Mouse (Mus musculus) liver, embryonic 12.5 days (tissue): ENCODE data around the gene Fam166b. TPM values are rescaled to one million over a fixed set of nuclear protein-coding genes. Genes with fewer than 3 reads are reported as not detected.
A peak's percentile ranks its signal among the peaks of the same experiment; 100 is the strongest.

ENCODE experiments used
- ATAC-seq: fragments of 200-750 bp; cut with Nextera tagmentation; 2 replicates; pipeline ENCODE4 v1.8.0; 2017; ENCODE audit warnings: moderate number of reproducible peaks, mild to moderate bottlenecking, moderate library complexity
- H3K27ac ChIP-seq: fragments of 300-500 bp; sonication (generic); 2 replicates; pipeline ENCODE4 v1.5.1; 2016; ENCODE audit warnings: mild to moderate bottlenecking
- H3K27me3 ChIP-seq: fragments of 300-500 bp; sonication (generic); replicated peaks from 2 replicates; pipeline ENCODE4 v1.6.1; 2016; ENCODE audit warnings: mild to moderate bottlenecking, moderate library complexity
- H3K36me3 ChIP-seq: fragments of 300-500 bp; sonication (generic); 2 replicates; pipeline ENCODE4 v1.6.1; 2016; ENCODE audit warnings: mild to moderate bottlenecking, moderate library complexity
- H3K4me1 ChIP-seq: fragments of 300-500 bp; sonication (generic); 2 replicates; pipeline ENCODE4 v1.6.1; 2016
- H3K4me2 ChIP-seq: fragments of 300-500 bp; sonication (generic); 2 replicates; pipeline ENCODE4 v1.6.1; 2016; ENCODE audit warnings: mild to moderate bottlenecking, moderate library complexity
- H3K4me3 ChIP-seq: fragments of 300-500 bp; sonication (generic); 2 replicates; pipeline ENCODE4 v1.5.1; 2016; ENCODE audit warnings: mild to moderate bottlenecking, moderate library complexity
- H3K9ac ChIP-seq: fragments of 300-500 bp; sonication (generic); 2 replicates; pipeline ENCODE4 v1.6.1; 2016; ENCODE audit warnings: mild to moderate bottlenecking, moderate library complexity
- H3K9me3 ChIP-seq: fragments of 300-500 bp; sonication (generic); replicated peaks from 2 replicates; pipeline ENCODE4 v1.6.1; 2016; ENCODE audit warnings: mild to moderate bottlenecking, moderate library complexity
- WGBS: fragments of 180-500 bp; shearing (Covaris S2); methylation state at CpG from one replicate; pipeline ENCODE4 v1.1.7; 2016; ENCODE audit not compliant: insufficient replicate concordance; 5-methylcytosine and 5-hydroxymethylcytosine counted together
- polyA plus RNA-seq: library from polyadenylated mRNA; unstranded; fragments of >200 nt; fragmentation: Nextera tagmentation; extraction: Ambion mirVana; gene quantifications from 2 replicates; pipeline ENCODE4 v1.2.1, GENCODE M21; 2016

Gene Fam166b
- polyA plus RNA-seq, 1 experiment from 2014 or later, result not detected

DNA sequence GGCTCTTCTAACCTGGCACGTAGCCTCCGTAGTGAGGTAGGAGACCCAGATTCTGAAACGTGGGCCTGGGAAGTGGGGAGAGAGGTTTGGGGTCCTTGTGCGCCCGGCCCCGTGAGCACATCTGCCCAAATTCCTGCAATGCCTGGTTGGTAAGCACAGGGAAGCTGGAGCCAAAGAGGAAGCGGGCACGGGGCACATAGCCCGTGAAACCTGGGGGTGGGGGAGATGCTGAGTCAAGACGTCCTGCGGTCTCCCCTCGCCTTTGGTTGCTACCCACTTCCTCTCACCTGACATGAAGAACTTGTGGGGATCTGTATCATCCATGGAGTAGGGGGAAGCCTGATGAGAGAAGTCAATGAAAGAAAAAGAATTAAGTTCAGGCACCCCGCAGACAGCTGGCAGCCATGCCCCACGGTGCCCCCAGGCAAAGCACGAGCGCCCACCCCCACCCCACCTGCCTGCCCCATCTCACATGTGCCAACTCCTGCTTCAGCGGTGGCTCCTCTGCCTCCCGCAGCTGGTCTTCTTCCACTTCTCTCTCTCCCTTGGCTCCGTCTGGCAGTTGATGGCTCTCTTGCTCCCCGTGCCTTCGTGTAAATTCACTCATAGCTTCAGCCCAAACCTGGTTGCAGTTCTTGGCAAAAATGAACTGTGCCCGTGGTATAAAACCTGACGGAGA, 1.3 kb downstream of the Fam166b start:
- ATAC-seq, result no peak
- H3K9ac ChIP-seq, result no peak overlapping the region

GRCm38 (mm10) chr4:43426487-43426886, 2.4 kb downstream of the Fam166b start:
- Histone ChIP-seq H3K4me3 (no peak overlapping the region), H3K4me2 (no peak overlapping the region), H3K27me3 (peaks cover 95% of the 10 kb centered on the region), H3K4me1 (peaks cover 11% of the 10 kb centered on the region), H3K9ac (no peak overlapping the region), H3K27ac (no peak overlapping the region), H3K9me3 (no peaks in the 10 kb centered on the region), H3K36me3 (peaks cover 3% of the 10 kb centered on the region; the same call in 1 of the 2 replicates)
- 51% methylated on average over 10 of the region's 10 CpGs for WGBS
- no peak for ATAC-seq

More for the DNA sequence above, 1.3 kb downstream of the Fam166b start:
- 17% methylated on average over 22 of the region's 23 CpGs for WGBS
- H3K27ac ChIP-seq, result no peak overlapping the region
- H3K4me2 ChIP-seq, result no peak overlapping the region
- H3K27me3 ChIP-seq, result peaks cover 85% of the 10 kb centered on the region
- H3K9me3 ChIP-seq, result no peaks in the 10 kb centered on the region
- H3K4me1 ChIP-seq, result peaks cover 14% of the 10 kb centered on the region
- peaks cover 3% of the 10 kb centered on the region; the same call in 1 of the 2 replicates for H3K36me3 ChIP-seq
- no peak overlapping the region for H3K4me3 ChIP-seq

DNA sequence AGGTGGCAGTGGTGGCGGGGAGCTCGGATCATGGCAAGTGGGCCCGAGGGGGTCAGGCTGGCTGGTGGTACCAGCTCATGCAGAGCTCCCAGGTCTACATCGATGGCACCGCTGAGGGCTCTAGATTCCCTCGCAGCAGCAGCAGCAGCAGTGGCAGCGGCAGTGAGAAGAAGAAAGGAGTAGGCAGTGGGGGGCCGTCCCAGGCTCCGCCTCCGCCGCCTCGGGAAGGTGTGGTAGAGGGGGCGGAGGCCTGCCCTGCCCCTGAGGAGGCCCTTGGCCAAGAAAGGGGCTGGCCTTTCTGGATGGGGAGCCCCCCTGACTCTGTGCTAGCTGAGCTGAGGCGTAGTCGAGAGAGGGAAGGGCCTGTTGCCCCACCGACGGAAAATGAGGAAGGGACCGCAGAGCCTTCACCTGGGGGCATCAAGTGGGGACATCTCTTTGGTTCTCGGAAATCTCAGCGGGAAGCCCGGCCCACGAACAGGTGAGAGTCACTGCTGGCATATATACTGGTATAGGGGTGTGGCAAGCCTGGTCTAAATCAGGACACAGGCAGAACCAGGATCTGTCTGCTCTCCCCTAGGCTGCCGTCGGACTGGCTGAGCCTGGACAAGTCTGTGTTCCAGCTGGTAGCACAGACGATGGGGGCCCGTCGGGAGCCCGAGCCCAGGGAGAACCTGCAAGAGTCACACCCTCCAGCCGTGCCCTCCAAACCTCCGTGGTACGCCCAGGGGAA, 3.1 kb downstream of the Fam166b start:
- peak overlapping the region; percentile 24 for H3K4me3 ChIP-seq
- H3K27me3 ChIP-seq, result peaks cover 95% of the 10 kb centered on the region
- 16% methylated on average over 31 of the region's 31 CpGs for WGBS
- no peak overlapping the region for H3K27ac ChIP-seq
- no peak for ATAC-seq
- H3K36me3 ChIP-seq, result peaks cover 3% of the 10 kb centered on the region; the same call in 1 of the 2 replicates
- peak overlapping the region; percentile 56 for H3K4me2 ChIP-seq
- H3K9ac ChIP-seq, result peak overlapping the region; percentile 23; the same call in 1 of the 2 replicates
- no peaks in the 10 kb centered on the region for H3K9me3 ChIP-seq
- peaks cover 11% of the 10 kb centered on the region for H3K4me1 ChIP-seq

DNA sequence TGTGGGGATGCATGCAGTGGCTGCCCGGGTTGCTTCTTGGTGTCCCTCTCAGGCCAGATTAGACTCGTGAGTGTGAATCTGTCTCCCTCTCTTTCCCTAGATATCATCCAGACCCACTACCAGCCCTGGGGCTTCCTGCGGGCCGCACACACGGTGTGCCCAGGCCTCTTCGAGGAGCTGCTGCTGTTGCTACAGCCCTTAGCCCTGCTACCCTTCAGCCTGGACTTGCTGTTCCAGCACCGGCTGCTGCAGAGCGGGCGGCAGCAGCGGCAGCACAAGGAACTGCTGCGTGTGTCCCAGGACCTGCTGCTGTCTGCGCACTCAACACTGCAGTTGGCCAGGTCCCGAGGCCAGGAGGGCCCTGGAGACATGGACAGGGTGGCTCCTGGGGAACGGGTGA, 3.7 kb downstream of the Fam166b start:
- Histone ChIP-seq H3K27ac (no peak overlapping the region), H3K27me3 (peaks cover 89% of the 10 kb centered on the region), H3K9ac (peak overlapping the region; percentile 23; the same call in 1 of the 2 replicates), H3K4me3 (peak overlapping the region; percentile 24), H3K9me3 (no peaks in the 10 kb centered on the region), H3K4me1 (peaks cover 11% of the 10 kb centered on the region), H3K4me2 (peak overlapping the region; percentile 56), H3K36me3 (peaks cover 3% of the 10 kb centered on the region; the same call in 1 of the 2 replicates)
- 21% methylated on average over 14 of the region's 14 CpGs for WGBS
- ATAC-seq, result no peak

DNA sequence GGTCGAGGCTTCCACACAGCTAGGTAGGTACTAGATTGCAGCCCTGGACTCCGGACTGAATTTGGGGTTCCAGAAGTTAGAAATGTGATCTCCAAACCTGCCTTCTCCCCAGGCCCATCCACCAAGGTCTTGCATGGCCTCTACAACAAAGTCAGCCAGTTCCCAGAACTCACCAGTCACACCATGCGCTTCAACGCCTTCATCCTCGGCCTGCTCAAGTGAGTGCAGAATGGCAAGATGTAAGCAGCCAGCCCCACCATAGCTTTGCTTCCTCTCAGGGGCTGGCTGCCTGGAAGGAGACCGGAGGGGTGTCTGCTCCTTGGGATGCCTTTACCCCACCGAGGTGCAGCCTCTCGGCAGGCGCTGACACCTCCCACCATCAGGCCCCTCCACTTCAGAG, 4.9 kb downstream of the Fam166b start:
- 63% methylated on average over 9 of the region's 9 CpGs for WGBS
- Histone ChIP-seq H3K9me3 (no peaks in the 10 kb centered on the region), H3K36me3 (peaks cover 3% of the 10 kb centered on the region; the same call in 1 of the 2 replicates), H3K4me2 (no peak overlapping the region), H3K9ac (no peak overlapping the region), H3K27ac (no peak overlapping the region), H3K27me3 (peaks cover 78% of the 10 kb centered on the region), H3K4me1 (peaks cover 16% of the 10 kb centered on the region), H3K4me3 (no peak overlapping the region)
- ATAC-seq, result no peak

- Histone ChIP-seq H3K27ac (no peak overlapping the region), H3K4me3 (no peak overlapping the region), H3K36me3 (peaks cover 3% of the 10 kb centered on the region; the same call in 1 of the 2 replicates), H3K4me1 (peaks cover 16% of the 10 kb centered on the region), H3K4me2 (no peak overlapping the region), H3K9me3 (no peaks in the 10 kb centered on the region), H3K27me3 (peaks cover 71% of the 10 kb centered on the region), H3K9ac (no peak overlapping the region)
- WGBS, result 78% methylated on average over 20 of the region's 20 CpGs
- ATAC-seq, result no peak
Measured at GRCm38 (mm10) chr4:43423267-43423934, 5.5 kb downstream of the Fam166b start.

- no peak overlapping the region for H3K4me2 ChIP-seq
- peaks cover 3% of the 10 kb centered on the region; the same call in 1 of the 2 replicates for H3K36me3 ChIP-seq
- peaks cover 55% of the 10 kb centered on the region for H3K27me3 ChIP-seq
- ATAC-seq, result peak; percentile 41; the same call in 1 of the 2 replicates
- H3K9me3 ChIP-seq, result no peaks in the 10 kb centered on the region
- H3K9ac ChIP-seq, result no peak overlapping the region
- 43% methylated on average over 28 of the region's 28 CpGs for WGBS
- H3K4me1 ChIP-seq, result peaks cover 31% of the 10 kb centered on the region
- no peak overlapping the region for H3K4me3 ChIP-seq
- no peak overlapping the region for H3K27ac ChIP-seq
Measured at GRCm38 (mm10) chr4:43421632-43422240, 7.2 kb downstream of the Fam166b start.

DNA sequence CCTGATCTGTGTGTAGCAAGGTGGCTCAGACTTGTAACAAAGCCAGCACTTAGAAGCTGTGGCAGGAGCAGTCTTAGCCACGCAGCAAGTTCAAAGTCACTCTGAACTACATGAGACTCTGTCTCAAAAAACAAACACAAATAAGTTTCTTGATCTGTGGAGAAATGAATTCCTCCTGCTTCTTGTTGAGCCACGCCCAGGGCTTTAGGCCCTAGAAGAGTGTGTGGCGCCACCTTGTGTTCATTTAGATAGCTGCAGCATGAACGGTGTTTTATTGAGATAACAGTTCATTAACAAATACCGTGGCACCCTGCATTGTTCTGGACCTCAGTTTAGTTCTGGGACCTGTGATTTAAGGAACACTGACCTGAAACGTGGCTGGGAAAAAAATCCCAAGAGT, 8.6 kb downstream of the Fam166b start:
- Histone ChIP-seq H3K27ac (no peak overlapping the region), H3K27me3 (peaks cover 40% of the 10 kb centered on the region), H3K9ac (no peak overlapping the region), H3K4me3 (no peak overlapping the region), H3K9me3 (0 out of 2 replicates have a peak, but pooled peaks cover 6% of the 10 kb centered on the region), H3K4me2 (no peak overlapping the region), H3K4me1 (peaks cover 26% of the 10 kb centered on the region), H3K36me3 (peaks cover 14% of the 10 kb centered on the region)
- 3% methylated on average over 6 of the region's 6 CpGs for WGBS
- no peak for ATAC-seq

DNA sequence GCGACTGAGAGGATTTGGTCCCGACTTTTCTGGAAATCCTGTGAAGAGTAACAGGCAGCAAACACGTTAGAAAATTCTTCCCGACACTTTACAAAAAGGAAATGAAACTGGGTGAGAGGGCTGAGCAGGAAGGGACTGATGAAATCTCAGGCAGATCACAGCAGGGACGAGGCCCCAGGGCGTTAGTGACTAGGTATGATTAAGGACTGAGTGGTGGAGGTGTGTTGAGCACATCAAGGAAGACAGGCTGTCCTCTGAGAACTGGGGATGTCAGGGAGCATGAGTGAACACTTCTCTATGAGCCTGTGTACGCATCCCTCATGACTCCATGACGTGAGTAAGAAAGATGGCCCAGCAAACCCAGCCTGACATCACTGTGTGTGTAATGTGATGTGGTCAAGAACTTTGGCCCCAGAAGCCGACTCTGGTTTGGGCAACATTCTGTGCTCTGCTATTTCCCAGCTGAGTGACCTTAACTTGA, 9.1 kb downstream of the Fam166b start:
- peaks cover 22% of the 10 kb centered on the region for H3K4me1 ChIP-seq
- no peak overlapping the region for H3K9ac ChIP-seq
- 0 out of 2 replicates have a peak, but pooled peaks cover 6% of the 10 kb centered on the region for H3K9me3 ChIP-seq
- H3K36me3 ChIP-seq, result peaks cover 14% of the 10 kb centered on the region
- H3K4me2 ChIP-seq, result no peak overlapping the region
- H3K27me3 ChIP-seq, result peaks cover 36% of the 10 kb centered on the region
- H3K27ac ChIP-seq, result no peak overlapping the region
- ATAC-seq, result no peak
- H3K4me3 ChIP-seq, result no peak overlapping the region
- 45% methylated on average over 9 of the region's 9 CpGs for WGBS

- 0 out of 2 replicates have a peak, but pooled peaks cover 6% of the 10 kb centered on the region for H3K9me3 ChIP-seq
- no peak overlapping the region for H3K4me2 ChIP-seq
- no peak overlapping the region for H3K27ac ChIP-seq
- no peak overlapping the region for H3K9ac ChIP-seq
- no peak overlapping the region for H3K4me3 ChIP-seq
- H3K36me3 ChIP-seq, result peaks cover 12% of the 10 kb centered on the region
- 48% methylated on average over 15 of the region's 15 CpGs for WGBS
- H3K4me1 ChIP-seq, result peaks cover 22% of the 10 kb centered on the region
- no peak for ATAC-seq
- peaks cover 28% of the 10 kb centered on the region for H3K27me3 ChIP-seq
Measured at GRCm38 (mm10) chr4:43418973-43419656, 9.8 kb downstream of the Fam166b start.

GRCm38 (mm10) chr4:43418450-43418849, 10.5 kb downstream of the Fam166b start:
- H3K4me1 ChIP-seq, result peaks cover 24% of the 10 kb centered on the region
- H3K9ac ChIP-seq, result no peak overlapping the region
- peaks cover 22% of the 10 kb centered on the region for H3K27me3 ChIP-seq
- no peak for ATAC-seq
- no peak overlapping the region for H3K4me3 ChIP-seq
- peaks cover 11% of the 10 kb centered on the region for H3K36me3 ChIP-seq
- H3K4me2 ChIP-seq, result no peak overlapping the region
- H3K9me3 ChIP-seq, result 0 out of 2 replicates have a peak, but pooled peaks cover 6% of the 10 kb centered on the region
- WGBS, result 59% methylated on average over 4 of the region's 4 CpGs
- no peak overlapping the region for H3K27ac ChIP-seq
